Mouse (Mus musculus) olfactory bulb, adult 2 months (tissue): ENCODE measurements around the gene Sart3.

Experiments used
- CTCF ChIP-seq: fragments of 200-500 bp; IDR thresholded peaks from 2 replicates; pipeline ENCODE4 v1.5.1; 2012; ENCODE audit warnings: low read depth, mild to moderate bottlenecking, low read length, moderate library complexity; ENCODE audit not compliant: insufficient read depth
- POLR2A ChIP-seq: fragments of 200-500 bp; IDR thresholded peaks from 2 replicates; pipeline ENCODE4 v1.6.1; 2012; ENCODE audit warnings: mild to moderate bottlenecking, low read depth, low read length, moderate library complexity; ENCODE audit not compliant: insufficient read depth

- TF ChIP-seq CTCF, result no peak
- TF ChIP-seq POLR2A, result no peak
Measured at GRCm38 (mm10) chr5:113781254-113781653, 8.9 kb upstream of the Sart3 start.
